Mouse (Mus musculus) ovary, adult 18-20 months (tissue): ENCODE data around the gene Mlycd.

ENCODE experiments used
- DNase-seq: peaks from one replicate; pipeline ENCODE4 v3.0.0; 2022; ENCODE audit warnings: low spot score, mixed read lengths

Gene Mlycd

GRCm38 (mm10) chr8:119403912-119404311, 9.2 kb downstream of the Mlycd start:
- DNase-seq = no peak

GRCm38 (mm10) chr8:119404648-119405047, 10.0 kb downstream of the Mlycd start:
- DNase-seq = no peak

GRCm38 (mm10) chr8:119408311-119408710, 13.6 kb downstream of the Mlycd start:
- no peak for DNase-seq

GRCm38 (mm10) chr8:119412037-119412734, 17.5 kb downstream of the Mlycd start:
- no peak for DNase-seq

- no peak for DNase-seq
These were observed 18.2 kb downstream of the Mlycd start for GRCm38 (mm10) chr8:119412735-119413498.

- DNase-seq = no peak
These were observed 18.9 kb downstream of the Mlycd start for GRCm38 (mm10) chr8:119413605-119414004.

GRCm38 (mm10) chr8:119420318-119420717, 25.6 kb downstream of the Mlycd start:
- DNase-seq = no peak

GRCm38 (mm10) chr8:119421603-119422122, 27.0 kb downstream of the Mlycd start:
- no peak for DNase-seq

- no peak for DNase-seq
These were observed 27.5 kb downstream of the Mlycd start for GRCm38 (mm10) chr8:119422123-119422711.

- no peak for DNase-seq
These were observed 29.0 kb downstream of the Mlycd start for GRCm38 (mm10) chr8:119423631-119424141.

GRCm38 (mm10) chr8:119424199-119424733, 29.6 kb downstream of the Mlycd start:
- DNase-seq = no peak

- no peak for DNase-seq
These were observed 30.1 kb downstream of the Mlycd start for GRCm38 (mm10) chr8:119424740-119425139.

GRCm38 (mm10) chr8:119425533-119425932, 30.9 kb downstream of the Mlycd start:
- peak; percentile 77 for DNase-seq

GRCm38 (mm10) chr8:119426069-119426735, 31.5 kb downstream of the Mlycd start:
- DNase-seq = no peak

GRCm38 (mm10) chr8:119427634-119428349, 33.1 kb downstream of the Mlycd start:
- DNase-seq = no peak

GRCm38 (mm10) chr8:119428350-119428740, 33.7 kb downstream of the Mlycd start:
- no peak for DNase-seq

GRCm38 (mm10) chr8:119428766-119429327, 34.2 kb downstream of the Mlycd start:
- no peak for DNase-seq

- no peak for DNase-seq
These were observed 34.9 kb downstream of the Mlycd start for GRCm38 (mm10) chr8:119429552-119429951.

GRCm38 (mm10) chr8:119430250-119430649, 35.6 kb downstream of the Mlycd start:
- DNase-seq = no peak

- DNase-seq = no peak
These were observed 36.0 kb downstream of the Mlycd start for GRCm38 (mm10) chr8:119430690-119431089.

GRCm38 (mm10) chr8:119432372-119432771, 37.7 kb downstream of the Mlycd start:
- DNase-seq = no peak
